Mouse (Mus musculus) cortical plate, adult 2 months (tissue): Measurements from ENCODE around the gene Dgke.

ENCODE experiments used
- CTCF ChIP-seq: fragments of 200-500 bp; IDR thresholded peaks from 2 replicates; pipeline ENCODE4 v1.5.1; 2011; ENCODE audit warnings: mild to moderate bottlenecking, control low read depth, low read length; ENCODE audit not compliant: insufficient read depth; ENCODE audit errors: extremely low read depth
- POLR2A ChIP-seq: fragments of 200-500 bp; IDR thresholded peaks from 2 replicates; pipeline ENCODE4 v1.6.1; 2011; ENCODE audit warnings: mild to moderate bottlenecking, low read length, control low read depth; ENCODE audit not compliant: insufficient read depth; ENCODE audit errors: extremely low read depth

GRCm38 (mm10) chr11:89021687-89022086, 45.0 kb downstream of the Dgke start:
- TF ChIP-seq CTCF (no peak), POLR2A (no peak)
